Mouse (Mus musculus) forebrain, embryonic 13.5 days (tissue): ENCODE data around the gene Cgrrf1. TPM values are rescaled to one million over a fixed set of nuclear protein-coding genes. Genes with fewer than 3 reads are reported as not detected.
A peak's percentile ranks its signal among the peaks of the same experiment; 100 is the strongest.

Experiments used
- ATAC-seq: fragments of 200-750 bp; cut with Nextera tagmentation; 2 replicates; pipeline ENCODE4 v1.8.0; 2017
- H3K27ac ChIP-seq: fragments of 300-500 bp; sonication (generic); 2 replicates; pipeline ENCODE4 v1.5.1; 2015; ENCODE audit warnings: inconsistent platforms, mild to moderate bottlenecking, moderate library complexity
- H3K27me3 ChIP-seq: fragments of 300-500 bp; sonication (generic); 2 replicates; pipeline ENCODE4 v1.6.1; 2015; ENCODE audit warnings: mild to moderate bottlenecking, inconsistent platforms
- H3K36me3 ChIP-seq: fragments of 300-500 bp; sonication (generic); 2 replicates; pipeline ENCODE4 v1.6.1; 2015; ENCODE audit warnings: mild to moderate bottlenecking, inconsistent platforms; ENCODE audit not compliant: poor library complexity, severe bottlenecking
- H3K4me1 ChIP-seq: fragments of 300-500 bp; sonication (generic); 2 replicates; pipeline ENCODE4 v1.6.1; 2015; ENCODE audit warnings: inconsistent platforms
- H3K4me2 ChIP-seq: fragments of 300-500 bp; sonication (generic); 2 replicates; pipeline ENCODE4 v1.6.1; 2015; ENCODE audit warnings: inconsistent platforms, mild to moderate bottlenecking, moderate library complexity
- H3K4me3 ChIP-seq: fragments of 300-500 bp; sonication (generic); 2 replicates; pipeline ENCODE4 v1.5.1; 2015; ENCODE audit warnings: mild to moderate bottlenecking, inconsistent platforms
- H3K9ac ChIP-seq: fragments of 300-500 bp; sonication (generic); 2 replicates; pipeline ENCODE4 v1.6.1; 2015; ENCODE audit warnings: mild to moderate bottlenecking, inconsistent platforms
- H3K9me3 ChIP-seq: fragments of 300-500 bp; sonication (generic); replicated peaks from 2 replicates; pipeline ENCODE4 v1.6.1; 2016; ENCODE audit warnings: inconsistent platforms
- WGBS: fragments of 180-500 bp; shearing (Covaris S2); methylation state at CpG from one replicate; pipeline ENCODE4 v1.1.7; 2015; 5-methylcytosine and 5-hydroxymethylcytosine counted together
- polyA plus RNA-seq: library from polyadenylated mRNA; unstranded; fragments of >200 nt; fragmentation: Nextera tagmentation; extraction: Ambion mirVana; gene quantifications from 2 replicates; pipeline ENCODE4 v1.2.1, GENCODE M21; 2015

Gene Cgrrf1
- polyA plus RNA-seq, 1 experiment from 2014 or later = 23.8 TPM

DNA sequence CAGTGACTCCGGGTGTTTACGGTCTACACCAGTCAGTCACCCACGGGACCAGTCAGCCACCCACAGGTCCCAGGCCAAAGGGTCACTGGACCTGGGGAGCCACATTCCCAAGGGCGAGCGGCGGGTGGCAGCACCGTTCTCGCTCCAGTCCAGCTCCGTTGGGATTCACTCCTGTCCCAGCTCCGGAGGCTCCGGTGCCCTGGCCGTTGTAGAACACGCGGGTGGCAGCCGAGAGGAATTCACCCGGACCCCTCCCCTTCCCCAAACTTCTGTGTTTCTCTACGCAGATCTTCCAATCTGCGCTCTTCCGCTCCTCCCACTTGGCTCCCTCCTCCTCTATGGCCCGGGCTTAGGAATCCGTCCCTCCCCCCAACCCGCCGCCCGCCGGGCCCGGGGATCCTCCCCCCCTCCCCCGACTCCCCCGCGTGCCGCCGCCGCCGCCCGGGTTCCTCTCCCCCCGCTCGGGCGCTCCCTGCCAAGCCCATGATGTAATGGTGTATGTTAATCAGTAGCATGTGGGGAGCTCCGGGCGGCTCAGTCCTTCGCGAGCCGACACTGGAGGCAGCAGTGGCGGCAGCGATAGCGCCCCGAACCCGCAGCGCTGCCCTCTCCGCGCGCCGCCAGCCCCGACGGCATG, 50.6 kb downstream of the Cgrrf1 start, which contains the start of gene Samd4:
Gene Samd4 (plus strand): TSS at position 424 of the 637 bp plus-strand sequence.
- Histone ChIP-seq H3K4me2 (peak within 1 kb of the TSS; percentile 98), H3K4me1 (peaks cover 27% of the 10 kb centered on the region), H3K9me3 (no peaks in the 10 kb centered on the region), H3K27ac (peak within 1 kb of the TSS; percentile 55), H3K9ac (peak within 1 kb of the TSS; percentile 69), H3K36me3 (no peaks in the 10 kb centered on the region), H3K27me3 (peaks cover 11% of the 10 kb centered on the region; the same call in 1 of the 2 replicates), H3K4me3 (peak within 1 kb of the TSS; percentile 64)
- under 1% methylated on average over 46 of the region's 54 CpGs for whole genome bisulfite sequencing
- peak; percentile 78 for ATAC-seq

DNA sequence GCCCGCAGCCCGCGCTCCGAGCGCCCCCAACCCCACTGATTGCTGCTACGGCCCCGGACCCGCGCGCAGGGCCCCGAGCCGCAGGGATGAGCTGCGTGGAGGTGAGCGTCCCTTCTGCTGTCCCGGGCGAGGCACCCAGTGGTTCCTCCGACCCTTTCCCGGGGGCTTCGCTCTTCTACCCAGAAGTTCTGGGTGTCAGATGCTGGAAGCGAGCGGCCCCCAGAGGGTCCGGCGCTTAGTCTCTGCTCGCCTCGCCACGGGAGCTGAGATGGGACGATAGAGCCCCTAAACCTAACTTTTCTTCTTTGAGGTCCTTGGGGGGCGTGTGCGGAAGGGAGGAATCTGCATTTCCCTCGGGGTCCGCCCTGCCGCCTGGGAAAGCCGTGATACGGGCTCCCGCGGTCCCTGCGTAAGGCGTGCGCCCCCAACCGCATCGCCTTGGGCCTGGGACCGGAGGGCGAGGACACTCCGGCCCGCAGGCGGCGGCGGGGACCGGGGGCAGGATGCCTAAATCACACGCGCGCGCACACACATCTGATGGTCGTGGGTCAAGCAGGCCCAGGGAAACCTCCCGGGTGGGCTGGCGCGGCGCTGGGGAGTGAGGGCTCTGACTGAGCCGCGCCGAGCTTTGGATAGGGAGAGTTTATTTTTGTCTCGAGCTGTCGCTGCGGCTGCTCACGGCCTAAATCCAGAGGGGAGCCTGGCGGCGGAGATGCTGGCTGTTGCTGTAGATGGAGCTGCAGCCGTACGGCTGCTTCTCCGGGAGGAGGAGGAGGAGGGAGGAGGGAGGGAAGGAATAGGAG, 51.3 kb downstream of the Cgrrf1 start:
- Histone ChIP-seq H3K9ac (peak overlapping the region; percentile 69), H3K27me3 (peaks cover 11% of the 10 kb centered on the region; the same call in 1 of the 2 replicates), H3K27ac (peak overlapping the region; percentile 55), H3K36me3 (no peaks in the 10 kb centered on the region), H3K4me3 (peak overlapping the region; percentile 64), H3K9me3 (no peaks in the 10 kb centered on the region), H3K4me1 (peaks cover 27% of the 10 kb centered on the region), H3K4me2 (peak overlapping the region; percentile 98)
- ATAC-seq = peak; percentile 30
- 0% methylated on average over 60 of the region's 70 CpGs for WGBS

DNA sequence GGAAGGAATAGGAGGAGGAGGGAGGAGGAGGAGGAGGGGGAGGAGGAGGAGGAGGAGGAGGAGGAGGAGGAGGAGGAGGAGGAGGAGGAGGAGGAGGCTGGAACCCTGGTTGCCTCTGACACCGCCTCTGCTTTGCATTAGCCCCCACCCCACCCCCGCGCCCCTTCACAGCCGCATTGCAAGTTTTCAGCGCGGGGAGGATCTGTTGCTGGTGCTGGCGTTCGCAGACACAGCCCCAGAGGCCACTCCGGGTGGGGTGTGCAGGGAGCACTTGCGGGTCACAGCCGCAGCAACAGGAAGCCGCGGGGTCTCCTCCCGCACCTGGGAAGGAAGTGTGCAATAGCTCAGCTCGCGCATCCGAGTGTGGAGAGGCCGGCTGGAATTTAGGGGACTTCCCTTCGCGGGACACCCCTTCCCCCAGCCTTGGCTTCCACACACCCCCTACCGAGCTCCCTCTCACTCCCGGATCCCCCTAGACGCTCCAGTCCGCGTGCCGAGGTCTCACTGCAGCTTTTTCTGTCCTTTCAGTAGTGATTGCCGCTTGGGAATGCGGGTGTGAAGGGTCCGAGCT, 52.0 kb downstream of the Cgrrf1 start:
- Histone ChIP-seq H3K9me3 (no peaks in the 10 kb centered on the region), H3K36me3 (no peaks in the 10 kb centered on the region), H3K9ac (peak overlapping the region; percentile 75), H3K27me3 (peaks cover 11% of the 10 kb centered on the region; the same call in 1 of the 2 replicates), H3K27ac (peak overlapping the region; percentile 75), H3K4me1 (peaks cover 27% of the 10 kb centered on the region), H3K4me2 (peak overlapping the region; percentile 98), H3K4me3 (peak overlapping the region; percentile 64)
- ATAC-seq = peak; percentile 26; the same call in 1 of the 2 replicates
- 0% methylated on average over 29 of the region's 29 CpGs for WGBS

DNA sequence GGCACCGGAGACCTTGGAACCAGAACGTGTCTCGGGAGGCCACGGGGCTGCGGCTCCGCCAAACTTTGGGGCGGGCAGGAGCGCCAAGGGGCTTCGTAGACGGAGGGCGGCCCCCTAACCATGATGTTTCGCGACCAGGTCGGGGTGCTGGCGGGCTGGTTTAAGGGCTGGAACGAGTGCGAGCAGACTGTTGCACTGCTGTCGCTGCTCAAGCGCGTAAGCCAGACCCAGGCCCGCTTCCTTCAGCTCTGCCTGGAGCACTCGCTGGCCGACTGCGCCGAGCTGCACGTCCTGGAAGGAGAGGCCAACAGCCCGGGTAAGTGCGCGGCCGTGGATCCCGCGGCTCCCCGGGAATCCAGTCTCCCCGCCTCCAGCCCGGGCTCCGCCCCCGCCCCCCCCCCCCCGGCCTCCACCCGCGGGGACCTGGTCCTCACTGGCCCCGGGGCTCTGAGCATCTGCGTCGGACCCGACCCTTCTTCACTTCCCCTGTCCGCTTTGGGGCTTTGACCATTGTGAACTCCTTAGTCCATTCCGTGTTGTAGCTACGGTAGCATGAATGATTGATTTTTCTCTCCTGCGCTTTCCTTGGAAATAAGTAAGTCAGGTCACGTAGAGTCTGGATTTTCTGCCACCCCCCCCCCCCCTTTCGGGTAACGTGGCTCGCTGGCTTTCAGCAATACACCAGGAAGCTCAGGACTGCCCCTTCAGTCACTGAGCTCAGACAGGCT, 52.9 kb downstream of the Cgrrf1 start:
- H3K36me3 ChIP-seq = 0 out of 2 replicates have a peak, but pooled peaks cover 3% of the 10 kb centered on the region
- H3K9ac ChIP-seq = peak overlapping the region; percentile 75
- WGBS = under 1% methylated on average over 46 of the region's 52 CpGs
- no peaks in the 10 kb centered on the region for H3K9me3 ChIP-seq
- H3K4me2 ChIP-seq = peak overlapping the region; percentile 98
- peak overlapping the region; percentile 75 for H3K27ac ChIP-seq
- peak; percentile 60 for ATAC-seq
- peak overlapping the region; percentile 64 for H3K4me3 ChIP-seq
- peaks cover 11% of the 10 kb centered on the region; the same call in 1 of the 2 replicates for H3K27me3 ChIP-seq
- peaks cover 27% of the 10 kb centered on the region for H3K4me1 ChIP-seq

DNA sequence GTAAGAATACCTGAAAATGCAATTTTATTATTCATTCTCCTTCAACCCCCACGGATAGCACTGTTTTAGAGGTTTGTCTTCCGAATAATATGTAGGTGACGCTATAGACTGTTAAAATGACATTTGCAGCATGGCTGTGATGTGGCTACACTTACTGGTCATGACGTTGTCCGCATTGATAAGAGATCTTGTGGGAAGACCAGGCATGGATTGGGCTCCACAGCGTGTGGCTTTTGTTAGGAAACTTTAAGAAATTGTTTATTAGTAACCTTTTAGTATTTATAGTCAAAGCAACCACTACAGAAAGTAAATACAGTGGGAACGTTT, 53.5 kb downstream of the Cgrrf1 start:
- peak overlapping the region; percentile 75 for H3K9ac ChIP-seq
- H3K4me3 ChIP-seq = peak overlapping the region; percentile 64
- H3K4me2 ChIP-seq = peak overlapping the region; percentile 98
- WGBS = 1% methylated on average over 7 of the region's 7 CpGs
- H3K9me3 ChIP-seq = no peaks in the 10 kb centered on the region
- H3K36me3 ChIP-seq = 0 out of 2 replicates have a peak, but pooled peaks cover 3% of the 10 kb centered on the region
- ATAC-seq = no peak
- no peak overlapping the region; the same call in 1 of the 2 replicates for H3K27ac ChIP-seq
- H3K4me1 ChIP-seq = peaks cover 27% of the 10 kb centered on the region
- peaks cover 11% of the 10 kb centered on the region; the same call in 1 of the 2 replicates for H3K27me3 ChIP-seq

DNA sequence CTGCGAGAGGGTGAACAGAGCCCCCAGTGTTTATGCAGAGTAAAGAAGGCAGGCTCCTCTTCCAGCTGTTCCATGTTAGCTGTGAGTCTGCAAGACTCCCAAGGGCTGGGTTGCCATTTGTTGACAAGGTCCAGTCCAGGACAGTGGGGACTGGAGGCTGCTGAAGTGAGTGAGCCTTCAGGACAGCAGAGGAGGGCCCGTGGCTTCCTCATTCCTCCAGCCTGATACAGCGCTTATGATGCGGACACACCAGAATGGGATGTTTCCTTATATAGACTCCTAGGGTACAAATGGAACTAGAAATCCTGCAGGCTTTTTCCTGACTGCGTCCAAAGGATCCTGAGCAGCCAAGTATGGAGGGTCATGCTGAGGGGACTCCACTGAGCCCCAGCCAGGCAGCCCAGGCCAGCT, 54.0 kb downstream of the Cgrrf1 start:
- 0 out of 2 replicates have a peak, but pooled peaks cover 3% of the 10 kb centered on the region for H3K36me3 ChIP-seq
- H3K4me3 ChIP-seq = peak overlapping the region; percentile 64
- no peak overlapping the region for H3K27ac ChIP-seq
- ATAC-seq = no peak
- peaks cover 27% of the 10 kb centered on the region for H3K4me1 ChIP-seq
- H3K9ac ChIP-seq = peak overlapping the region; percentile 22; the same call in 1 of the 2 replicates
- 34% methylated on average over 5 of the region's 5 CpGs for WGBS
- H3K4me2 ChIP-seq = peak overlapping the region; percentile 98
- H3K27me3 ChIP-seq = peaks cover 11% of the 10 kb centered on the region; the same call in 1 of the 2 replicates
- H3K9me3 ChIP-seq = no peaks in the 10 kb centered on the region

DNA sequence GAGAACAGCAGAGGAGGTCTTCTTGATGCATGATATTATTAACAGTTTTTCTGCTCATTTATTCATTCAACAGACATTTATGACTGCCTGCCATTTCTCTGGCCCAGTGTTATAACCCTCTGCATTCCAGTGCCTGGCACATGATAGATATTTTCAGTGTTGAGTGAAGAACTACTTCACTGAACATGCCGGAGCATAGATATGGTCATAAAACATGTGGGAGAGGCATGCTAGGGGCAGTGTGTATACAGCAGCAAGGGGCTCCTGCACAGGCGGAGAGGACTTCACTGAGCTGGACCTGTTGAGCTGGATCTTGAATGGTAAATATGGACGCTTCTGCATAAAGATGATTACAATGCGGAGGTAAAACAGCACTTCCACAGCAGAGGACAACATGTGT, 57.2 kb downstream of the Cgrrf1 start:
- Histone ChIP-seq H3K9ac (no peak overlapping the region), H3K4me1 (peaks cover 14% of the 10 kb centered on the region), H3K27ac (no peak overlapping the region), H3K36me3 (peaks cover 3% of the 10 kb centered on the region; the same call in 1 of the 2 replicates), H3K4me3 (no peak overlapping the region), H3K4me2 (no peak overlapping the region), H3K9me3 (no peaks in the 10 kb centered on the region), H3K27me3 (no peaks in the 10 kb centered on the region)
- ATAC-seq = no peak
- WGBS = 95% methylated on average over 4 of the region's 4 CpGs

DNA sequence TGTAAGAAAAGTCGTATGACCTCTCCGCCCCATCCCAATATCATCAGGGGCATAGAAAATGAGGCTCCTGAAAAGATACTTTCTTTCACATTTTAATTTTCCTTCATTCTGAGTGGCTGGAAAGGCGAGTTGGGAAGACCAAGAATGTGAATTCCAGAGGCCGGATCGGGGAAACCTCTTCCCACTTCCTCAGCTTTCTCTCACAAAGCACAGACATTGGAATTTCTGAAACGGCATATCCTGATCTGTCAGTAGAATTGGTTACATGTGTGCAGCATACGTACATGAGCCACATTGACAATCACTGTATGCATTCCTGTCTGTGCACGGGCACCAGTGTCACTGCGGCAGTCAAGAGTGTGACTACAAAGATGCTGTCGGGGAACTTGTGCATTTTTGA, 62.0 kb downstream of the Cgrrf1 start:
- WGBS = 93% methylated on average over 10 of the region's 10 CpGs
- H3K27ac ChIP-seq = no peak overlapping the region
- no peak for ATAC-seq
- peaks cover 3% of the 10 kb centered on the region; the same call in 1 of the 2 replicates for H3K36me3 ChIP-seq
- no peak overlapping the region for H3K4me3 ChIP-seq
- H3K9me3 ChIP-seq = no peaks in the 10 kb centered on the region
- H3K4me2 ChIP-seq = no peak overlapping the region
- H3K27me3 ChIP-seq = no peaks in the 10 kb centered on the region
- no peak overlapping the region for H3K9ac ChIP-seq
- no peaks in the 10 kb centered on the region for H3K4me1 ChIP-seq

DNA sequence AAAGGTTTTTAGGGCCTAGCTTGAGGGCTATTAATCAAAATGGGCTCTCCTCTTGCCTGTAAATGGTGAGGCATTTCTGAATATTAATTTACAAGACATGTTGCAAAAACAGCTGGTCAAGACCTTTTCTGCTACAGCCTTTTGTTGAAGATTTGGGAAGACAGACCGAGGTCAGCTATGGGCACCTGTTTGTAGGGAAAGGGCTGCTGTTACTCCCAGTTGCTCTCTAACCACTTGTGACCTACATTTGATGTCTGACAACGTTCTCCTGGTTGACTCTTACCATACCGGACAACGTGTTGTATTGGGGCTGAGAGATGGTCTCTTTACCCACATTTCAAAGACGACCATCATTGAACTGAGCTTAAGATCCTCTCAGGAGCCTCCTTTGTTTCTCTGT, 66.0 kb downstream of the Cgrrf1 start:
- WGBS = 85% methylated on average over 5 of the region's 5 CpGs
- no peak overlapping the region for H3K4me2 ChIP-seq
- H3K27ac ChIP-seq = no peak overlapping the region
- no peaks in the 10 kb centered on the region for H3K4me1 ChIP-seq
- H3K9ac ChIP-seq = no peak overlapping the region
- no peak for ATAC-seq
- no peaks in the 10 kb centered on the region for H3K9me3 ChIP-seq
- no peak overlapping the region for H3K4me3 ChIP-seq
- no peaks in the 10 kb centered on the region for H3K27me3 ChIP-seq
- no peaks in the 10 kb centered on the region for H3K36me3 ChIP-seq

DNA sequence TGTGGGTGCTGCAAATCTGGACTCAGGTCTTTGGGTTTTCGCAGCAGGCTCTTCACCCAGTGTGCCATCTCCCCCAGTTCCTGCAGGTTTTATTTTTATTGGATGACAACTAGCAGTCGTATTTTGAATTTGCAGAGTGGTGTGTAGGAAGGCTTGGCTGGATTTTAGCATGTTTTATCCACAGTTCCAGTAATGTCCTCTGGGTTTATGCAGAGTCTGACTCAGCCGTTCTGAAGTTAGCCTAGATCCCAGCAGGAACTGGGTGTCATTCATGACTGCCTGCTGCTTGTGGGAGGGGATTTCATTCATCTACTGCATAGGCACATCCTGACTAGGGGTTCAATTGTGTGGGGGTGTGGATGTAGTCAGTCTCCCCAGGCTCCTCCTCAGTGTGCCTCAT, 66.7 kb downstream of the Cgrrf1 start:
- H3K9me3 ChIP-seq = no peaks in the 10 kb centered on the region
- no peak overlapping the region for H3K27ac ChIP-seq
- H3K27me3 ChIP-seq = no peaks in the 10 kb centered on the region
- H3K4me2 ChIP-seq = no peak overlapping the region
- WGBS = 72% methylated on average over 3 of the region's 3 CpGs
- H3K4me1 ChIP-seq = no peaks in the 10 kb centered on the region
- no peak for ATAC-seq
- no peaks in the 10 kb centered on the region for H3K36me3 ChIP-seq
- H3K9ac ChIP-seq = no peak overlapping the region
- no peak overlapping the region for H3K4me3 ChIP-seq

DNA sequence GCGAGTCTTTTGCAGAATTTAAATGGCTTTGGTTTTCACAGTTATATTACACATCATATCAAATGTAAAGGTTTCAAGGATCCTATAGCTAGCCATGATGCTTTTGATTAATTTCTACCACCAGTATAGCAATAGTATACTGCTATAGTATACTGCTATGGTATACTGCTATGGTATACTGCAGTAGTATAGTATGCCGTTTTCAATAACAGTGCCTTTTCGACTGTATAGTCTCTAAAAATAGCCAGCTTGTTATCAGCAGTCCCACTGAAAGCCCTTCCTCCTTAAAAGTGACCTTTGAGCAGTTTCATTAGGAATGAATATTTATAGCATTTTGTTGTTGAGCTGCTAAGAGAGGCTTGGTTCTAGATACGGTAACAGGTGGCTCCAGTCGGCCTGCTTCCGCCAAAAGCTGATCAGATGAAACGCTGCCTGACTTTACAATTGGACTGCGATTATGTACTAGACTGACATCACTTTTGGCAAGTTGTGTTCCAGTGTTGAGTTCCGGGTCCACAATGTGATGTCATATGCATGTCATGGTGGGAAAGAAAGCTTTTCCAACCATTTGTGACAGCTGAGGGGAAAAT, 70.7 kb downstream of the Cgrrf1 start:
- Histone ChIP-seq H3K36me3 (no peaks in the 10 kb centered on the region), H3K4me1 (no peaks in the 10 kb centered on the region), H3K27me3 (no peaks in the 10 kb centered on the region), H3K9me3 (no peaks in the 10 kb centered on the region), H3K27ac (no peak overlapping the region), H3K9ac (no peak overlapping the region), H3K4me3 (no peak overlapping the region), H3K4me2 (no peak overlapping the region)
- WGBS = 93% methylated on average over 9 of the region's 9 CpGs
- no peak for ATAC-seq
